Mouse (Mus musculus) spleen, adult 2 months (tissue): ENCODE data around the gene Adrb1.

Experiments
- CTCF ChIP-seq: fragments of 200-500 bp; IDR thresholded peaks from 2 replicates; pipeline ENCODE4 v1.5.1; 2011; ENCODE audit warnings: mild to moderate bottlenecking, inconsistent platforms; ENCODE audit not compliant: insufficient read depth, insufficient read length, insufficient replicate concordance; ENCODE audit errors: extremely low read depth
- POLR2A ChIP-seq: fragments of 200-500 bp; IDR thresholded peaks from 2 replicates; pipeline ENCODE4 v1.6.1; 2011; ENCODE audit warnings: low read depth, low read length, inconsistent platforms

GRCm38 (mm10) chr19:56722711-56723330, 822 bp downstream of the Adrb1 start:
- TF ChIP-seq POLR2A (no peak), CTCF (no peak)
